Mouse (Mus musculus): Measurements from ENCODE around the gene Zfp53. TPM values are rescaled to one million over a fixed set of nuclear protein-coding genes. Genes with fewer than 3 reads are reported as not detected.

Zfp53 gene
- polyA plus RNA-seq, 1 experiment = 2.9 TPM

DNA sequence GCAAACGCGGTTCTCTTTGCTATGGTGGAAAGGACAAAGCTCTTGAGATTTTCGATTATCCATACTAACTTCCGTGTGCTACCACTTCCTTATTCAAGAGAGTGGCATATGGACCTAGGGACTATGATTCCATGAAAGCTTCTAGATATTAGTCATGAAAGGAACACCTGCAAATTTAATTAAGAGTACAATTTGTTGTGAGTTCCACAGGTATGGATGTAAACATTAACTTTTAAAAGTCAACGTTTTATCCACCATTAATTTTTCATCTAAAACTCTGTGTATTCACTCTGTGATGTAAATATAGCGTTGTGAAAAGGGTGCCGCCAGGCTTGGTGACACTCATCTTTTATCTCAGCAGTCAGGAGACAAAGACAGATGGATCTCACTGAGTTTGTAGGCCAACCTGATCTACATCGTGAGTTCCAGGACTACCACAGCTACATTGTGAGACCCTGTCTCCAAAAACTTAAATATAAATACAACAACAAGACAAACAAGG is 753 bp downstream of the Zfp53 start:
- Histone ChIP-seq H3K4me1 (peaks cover 29% of the 10 kb centered on the region), H3K4me3 (replicated peaks) (peak overlapping the region; percentile 97), H3K36me3 (replicated peaks; ENCODE audit: low read length) (peaks cover 41% of the 10 kb centered on the region), H3K9me3 (no peaks in the 10 kb centered on the region), H3K27me3 (replicated peaks) (no peaks in the 10 kb centered on the region)
- no peak for TF ChIP-seq FLI1 (IDR thresholded peaks at IDR 0.05; ENCODE audit: low read length)
- no peak for TF ChIP-seq GATA1 (IDR thresholded peaks at IDR 0.05; ENCODE audit: borderline replicate concordance, low read length)

DNA sequence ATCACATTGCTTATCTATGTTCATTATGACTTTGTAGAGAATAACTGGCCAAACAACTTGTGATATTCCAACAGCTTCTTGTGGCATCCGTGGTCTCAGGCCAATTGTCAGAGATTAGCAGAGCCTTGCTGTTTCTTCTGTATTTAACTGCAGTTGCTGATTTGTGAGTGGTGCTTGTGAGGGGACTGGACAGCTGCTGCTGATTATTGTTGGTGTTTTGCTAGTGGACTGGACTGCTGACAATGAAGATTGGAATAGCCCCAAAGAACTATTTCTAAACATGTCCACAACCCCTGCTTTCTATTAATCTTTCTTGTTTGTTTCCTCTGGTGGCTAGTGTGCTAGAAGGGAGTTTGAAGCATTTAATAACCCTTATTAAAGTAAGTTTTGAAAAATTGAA is 12.6 kb downstream of the Zfp53 start:
- no peak for TF ChIP-seq GATA1 (IDR thresholded peaks at IDR 0.05; ENCODE audit: borderline replicate concordance, low read length)
- TF ChIP-seq FLI1 (IDR thresholded peaks at IDR 0.05; ENCODE audit: low read length) = no peak
- H3K4me3 ChIP-seq (replicated peaks) = no peak overlapping the region
- H3K4me1 ChIP-seq = peaks cover 29% of the 10 kb centered on the region
- H3K36me3 ChIP-seq (replicated peaks; ENCODE audit: low read length) = peaks cover 70% of the 10 kb centered on the region
- H3K27me3 ChIP-seq (replicated peaks) = no peaks in the 10 kb centered on the region
- H3K9me3 ChIP-seq = peaks cover 5% of the 10 kb centered on the region; the same call in 1 of the 2 replicates

DNA sequence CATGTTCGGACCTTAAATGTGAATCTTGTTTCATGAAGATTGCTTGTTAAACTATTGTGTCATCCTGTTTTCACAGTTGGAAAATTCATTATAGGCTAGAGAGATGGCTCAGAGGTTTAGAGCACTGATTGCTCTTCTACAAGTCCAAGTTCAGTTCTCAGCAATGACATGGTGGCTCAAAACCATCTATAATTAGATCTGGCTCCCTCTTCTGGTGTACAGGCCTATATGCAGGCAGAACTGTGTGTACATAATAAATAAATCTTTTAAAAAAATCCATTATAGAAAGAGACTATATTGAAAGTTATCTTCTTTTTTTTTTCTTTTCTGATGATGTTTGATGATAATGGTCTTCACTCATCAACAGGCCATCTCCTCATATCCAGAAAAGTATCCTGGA is 15.7 kb downstream of the Zfp53 start:
- Histone ChIP-seq H3K4me1 (peaks cover 29% of the 10 kb centered on the region), H3K4me3 (replicated peaks) (no peak overlapping the region), H3K36me3 (replicated peaks; ENCODE audit: low read length) (peaks cover 75% of the 10 kb centered on the region), H3K27me3 (replicated peaks) (no peaks in the 10 kb centered on the region), H3K9me3 (no peaks in the 10 kb centered on the region)
- TF ChIP-seq GATA1 (IDR thresholded peaks at IDR 0.05; ENCODE audit: borderline replicate concordance, low read length) (no peak), FLI1 (IDR thresholded peaks at IDR 0.05; ENCODE audit: low read length) (no peak)

DNA sequence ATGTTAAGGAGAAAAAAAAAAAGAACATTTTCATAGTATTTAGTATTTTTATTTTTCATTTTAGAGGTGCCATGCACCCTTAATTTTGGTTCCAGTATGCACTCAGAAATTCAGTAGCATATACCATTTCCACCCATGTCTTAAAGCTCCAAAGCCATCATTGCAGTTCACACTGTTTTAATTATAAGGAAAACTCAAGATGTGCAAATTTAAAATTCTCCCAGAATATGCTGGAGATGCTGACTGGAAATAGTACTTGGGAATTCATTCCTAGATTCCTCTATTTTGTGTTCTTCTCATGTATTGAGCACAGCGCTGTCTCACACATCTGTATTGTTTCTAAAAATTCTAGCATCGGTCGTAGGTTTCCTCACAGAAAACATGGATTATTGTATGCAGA is 17.5 kb downstream of the Zfp53 start:
- H3K9me3 ChIP-seq = no peaks in the 10 kb centered on the region
- TF ChIP-seq FLI1 (IDR thresholded peaks at IDR 0.05; ENCODE audit: low read length) (no peak), GATA1 (IDR thresholded peaks at IDR 0.05; ENCODE audit: borderline replicate concordance, low read length) (no peak)
- no peaks in the 10 kb centered on the region for H3K27me3 ChIP-seq (replicated peaks)
- peaks cover 76% of the 10 kb centered on the region for H3K36me3 ChIP-seq (replicated peaks; ENCODE audit: low read length)
- no peak overlapping the region for H3K4me3 ChIP-seq (replicated peaks)
- H3K4me1 ChIP-seq = peaks cover 22% of the 10 kb centered on the region

DNA sequence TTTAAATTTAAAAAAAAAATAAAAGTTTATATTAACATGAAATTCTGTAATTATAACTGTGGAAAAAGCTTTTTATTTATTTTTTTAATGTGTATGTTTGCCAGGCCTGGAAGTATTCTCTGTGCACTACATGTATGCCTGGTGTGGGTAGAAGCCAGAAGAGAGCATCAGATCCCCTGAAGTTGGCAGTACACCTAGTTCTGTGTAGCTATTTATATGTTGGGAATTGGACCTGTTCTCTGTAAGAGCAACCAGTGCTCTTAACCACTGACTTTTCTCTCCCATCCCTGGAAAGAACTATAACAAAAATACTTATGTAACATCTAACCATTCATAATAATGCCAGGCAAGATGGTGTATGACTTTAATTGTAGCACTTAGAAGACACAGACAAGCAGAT is 21.0 kb downstream of the Zfp53 start:
- Histone ChIP-seq H3K27me3 (replicated peaks) (no peaks in the 10 kb centered on the region), H3K9me3 (peaks cover 6% of the 10 kb centered on the region), H3K36me3 (replicated peaks; ENCODE audit: low read length) (peaks cover 73% of the 10 kb centered on the region), H3K4me3 (replicated peaks) (no peak overlapping the region), H3K4me1 (peaks cover 7% of the 10 kb centered on the region)
- TF ChIP-seq GATA1 (IDR thresholded peaks at IDR 0.05; ENCODE audit: borderline replicate concordance, low read length) = no peak
- TF ChIP-seq FLI1 (IDR thresholded peaks at IDR 0.05; ENCODE audit: low read length) = no peak

DNA sequence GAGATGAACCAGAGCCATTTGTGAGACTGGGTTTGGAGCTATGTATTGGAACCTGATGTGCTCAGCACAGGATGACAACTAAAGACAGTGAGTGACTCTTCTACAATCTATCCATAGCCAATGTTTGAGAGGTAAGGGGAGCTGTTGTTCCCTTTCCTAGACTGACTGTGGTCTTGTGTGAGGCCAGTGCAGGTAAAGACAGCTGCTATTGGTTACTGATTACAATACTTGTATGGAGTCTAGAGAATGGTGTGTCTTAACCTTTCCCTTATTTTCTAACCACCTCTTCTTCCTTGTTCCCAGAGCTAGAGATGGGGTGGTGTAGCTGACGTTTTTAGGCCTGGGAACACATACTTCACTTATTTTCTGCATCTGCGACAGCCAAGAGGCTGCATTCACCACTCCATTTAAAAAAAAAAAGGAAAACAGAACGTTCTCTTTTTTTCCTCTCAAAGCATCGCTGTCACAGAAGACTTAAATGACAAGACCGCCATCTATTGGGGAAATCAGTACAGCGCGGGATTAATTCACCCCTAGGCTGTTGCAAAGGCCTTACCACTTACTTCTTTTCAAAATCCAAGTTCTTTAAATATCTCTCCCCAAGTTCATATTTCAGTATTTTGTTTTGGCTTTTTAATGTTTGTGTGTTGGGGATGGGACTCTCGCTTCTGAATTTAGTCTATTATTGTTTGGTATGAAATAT is 26.8 kb downstream of the Zfp53 start:
- peaks cover 14% of the 10 kb centered on the region for H3K4me1 ChIP-seq
- no peak for TF ChIP-seq FLI1 (IDR thresholded peaks at IDR 0.05; ENCODE audit: low read length)
- TF ChIP-seq GATA1 (IDR thresholded peaks at IDR 0.05; ENCODE audit: borderline replicate concordance, low read length) = no peak
- H3K4me3 ChIP-seq (replicated peaks) = peak overlapping the region; percentile 93
- peaks cover 21% of the 10 kb centered on the region for H3K36me3 ChIP-seq (replicated peaks; ENCODE audit: low read length)
- H3K9me3 ChIP-seq = peaks cover 6% of the 10 kb centered on the region
- no peaks in the 10 kb centered on the region for H3K27me3 ChIP-seq (replicated peaks)

DNA sequence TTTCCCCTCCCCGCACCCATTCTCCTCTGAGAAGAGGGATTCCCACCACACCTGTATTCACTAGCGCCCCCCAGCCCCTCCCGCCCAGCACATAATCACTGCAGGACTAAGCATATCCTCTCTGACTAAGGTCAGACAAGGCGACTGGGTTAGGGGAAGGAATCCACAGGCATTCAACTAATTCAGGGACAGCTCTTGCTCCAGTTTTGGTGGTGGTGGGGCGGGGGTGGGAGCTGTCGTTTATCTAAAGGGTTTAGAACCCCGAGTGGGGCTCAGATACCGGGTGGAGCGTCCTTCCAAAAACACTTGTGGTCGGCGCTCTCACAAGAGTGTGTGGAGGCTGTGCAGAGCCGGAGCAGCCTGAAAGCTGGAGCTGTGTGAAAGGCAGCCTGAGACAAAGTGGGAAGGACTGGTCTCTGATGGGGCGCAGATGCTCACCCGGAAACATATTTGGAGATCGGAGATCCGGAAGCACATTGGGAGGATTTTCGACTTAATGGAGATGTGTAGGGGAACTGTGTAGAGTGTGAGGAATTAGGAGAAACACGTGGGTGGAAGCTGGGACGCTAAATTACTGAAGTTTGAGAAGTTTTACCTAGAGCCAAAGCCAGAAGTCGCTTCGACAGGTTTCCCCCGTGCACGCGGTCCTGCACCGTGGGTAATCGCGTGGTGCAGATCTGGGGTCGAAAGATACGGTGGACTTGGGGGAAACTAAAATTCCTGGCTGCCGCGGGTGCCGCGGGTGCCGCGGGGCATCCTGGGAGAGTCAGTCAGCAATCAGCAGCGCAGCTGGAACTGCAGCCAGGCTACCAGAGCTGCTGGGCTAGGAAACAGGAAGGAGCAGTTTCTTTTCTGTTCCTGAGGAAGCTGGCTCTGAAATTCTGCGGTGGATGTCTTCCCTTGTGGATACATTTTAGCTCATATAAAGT is 27.7 kb downstream of the Zfp53 start:
- Histone ChIP-seq H3K9me3 (peaks cover 6% of the 10 kb centered on the region), H3K27me3 (replicated peaks) (no peaks in the 10 kb centered on the region), H3K4me1 (peaks cover 14% of the 10 kb centered on the region), H3K36me3 (replicated peaks; ENCODE audit: low read length) (peaks cover 12% of the 10 kb centered on the region), H3K4me3 (replicated peaks) (peak overlapping the region; percentile 93)
- TF ChIP-seq GATA1 (IDR thresholded peaks at IDR 0.05; ENCODE audit: borderline replicate concordance, low read length) (no peak), FLI1 (IDR thresholded peaks at IDR 0.05; ENCODE audit: low read length) (no peak)

DNA sequence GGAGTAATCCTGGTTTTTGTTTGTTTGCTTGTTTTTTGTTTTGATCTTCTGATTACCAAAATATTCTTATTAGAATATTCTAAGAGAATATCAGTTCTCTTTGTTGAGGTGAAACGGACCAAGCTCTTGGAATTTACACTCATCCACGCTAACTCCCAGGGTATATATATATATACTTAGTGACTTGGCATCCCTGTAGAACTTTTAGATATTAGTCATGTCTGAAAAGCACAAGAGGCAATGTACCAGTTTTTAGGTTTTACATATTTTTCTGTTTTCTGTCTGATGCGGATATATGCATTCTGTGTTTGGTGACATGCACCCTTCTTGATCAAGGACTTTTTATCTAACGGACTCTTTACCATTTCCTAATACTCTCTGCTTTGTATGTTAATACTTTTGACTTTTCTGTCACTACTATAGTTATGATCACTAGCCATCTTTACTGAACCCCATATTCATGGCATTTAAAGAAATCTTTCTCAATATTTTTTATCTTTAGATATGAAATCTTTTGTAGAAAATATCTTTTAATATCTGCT is 28.4 kb downstream of the Zfp53 start:
- H3K36me3 ChIP-seq (replicated peaks; ENCODE audit: low read length) = peaks cover 5% of the 10 kb centered on the region
- no peak for TF ChIP-seq GATA1 (IDR thresholded peaks at IDR 0.05; ENCODE audit: borderline replicate concordance, low read length)
- H3K4me3 ChIP-seq (replicated peaks) = peak overlapping the region; percentile 93
- peaks cover 14% of the 10 kb centered on the region for H3K4me1 ChIP-seq
- H3K9me3 ChIP-seq = peaks cover 2% of the 10 kb centered on the region
- H3K27me3 ChIP-seq (replicated peaks) = no peaks in the 10 kb centered on the region

DNA sequence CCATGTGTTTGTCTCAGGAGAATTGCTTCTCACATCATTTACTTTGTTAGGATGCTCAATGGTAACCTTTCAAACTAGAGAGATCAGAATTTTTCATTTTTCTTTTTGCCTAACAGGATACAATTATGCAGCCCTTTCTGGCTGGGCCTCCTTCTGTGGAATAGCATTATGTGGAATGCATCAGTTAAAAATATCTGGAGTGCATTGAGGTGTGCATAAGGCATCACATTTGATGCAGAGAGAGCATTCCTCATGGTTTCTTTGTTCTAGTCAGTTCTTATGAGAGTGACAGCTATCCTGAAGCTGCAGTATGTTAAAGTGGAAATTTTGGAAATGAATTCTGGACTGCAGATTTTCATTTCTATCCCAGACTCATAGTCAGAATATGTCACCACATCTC is 37.5 kb downstream of the Zfp53 start:
- Histone ChIP-seq H3K36me3 (replicated peaks; ENCODE audit: low read length) (peaks cover 4% of the 10 kb centered on the region), H3K27me3 (replicated peaks) (no peaks in the 10 kb centered on the region), H3K9me3 (no peaks in the 10 kb centered on the region), H3K4me1 (peaks cover 3% of the 10 kb centered on the region; the same call in 1 of the 2 replicates), H3K4me3 (replicated peaks) (no peak overlapping the region)
- TF ChIP-seq FLI1 (IDR thresholded peaks at IDR 0.05; ENCODE audit: low read length) (no peak), GATA1 (IDR thresholded peaks at IDR 0.05; ENCODE audit: borderline replicate concordance, low read length) (no peak)
